Mouse (Mus musculus) hindbrain, embryonic 16.5 days (tissue): Measurements from ENCODE around the gene Mapkapk5. TPM values are rescaled to one million over a fixed set of nuclear protein-coding genes. Genes with fewer than 3 reads are reported as not detected.

Experiments used
- ATAC-seq: fragments of 200-750 bp; cut with Nextera tagmentation; 2 replicates; pipeline ENCODE4 v1.8.0; 2017; ENCODE audit warnings: moderate TSS enrichment, moderate library complexity
- H3K27ac ChIP-seq: fragments of 300-500 bp; sonication (generic); 2 replicates; pipeline ENCODE4 v1.5.1; 2014; ENCODE audit warnings: low read depth, mild to moderate bottlenecking, control low read depth, low read length, moderate library complexity
- H3K27me3 ChIP-seq: fragments of 300-500 bp; sonication (generic); replicated peaks from 2 replicates; pipeline ENCODE4 v1.6.1; 2014; ENCODE audit warnings: low read length; ENCODE audit not compliant: control insufficient read depth, insufficient read depth
- H3K36me3 ChIP-seq: fragments of 300-500 bp; sonication (generic); 2 replicates; pipeline ENCODE4 v1.6.1; 2014; ENCODE audit warnings: mild to moderate bottlenecking, low read length, moderate library complexity, mixed read lengths; ENCODE audit not compliant: control insufficient read depth, insufficient read depth
- H3K4me1 ChIP-seq: fragments of 300-500 bp; sonication (generic); 2 replicates; pipeline ENCODE4 v1.6.1; 2014; ENCODE audit warnings: low read depth, low read length; ENCODE audit not compliant: control insufficient read depth, insufficient read depth
- H3K4me2 ChIP-seq: fragments of 300-500 bp; sonication (generic); 2 replicates; pipeline ENCODE4 v1.6.1; 2014; ENCODE audit warnings: mild to moderate bottlenecking, low read length, control low read depth, moderate library complexity
- H3K4me3 ChIP-seq: fragments of 300-500 bp; sonication (generic); 2 replicates; pipeline ENCODE4 v1.5.1; 2014; ENCODE audit warnings: mild to moderate bottlenecking, low read length, control low read depth, moderate library complexity
- H3K9ac ChIP-seq: fragments of 300-500 bp; sonication (generic); 2 replicates; pipeline ENCODE4 v1.6.1; 2014; ENCODE audit warnings: low read depth, mild to moderate bottlenecking, control low read depth, low read length, moderate library complexity
- H3K9me3 ChIP-seq: fragments of 300-500 bp; sonication (generic); 2 replicates; pipeline ENCODE4 v1.6.1; 2014; ENCODE audit warnings: mild to moderate bottlenecking, low read length, moderate library complexity; ENCODE audit not compliant: control insufficient read depth
- WGBS: fragments of 180-500 bp; shearing (Covaris S2); extraction: QIAGEN DNeasy Blood & Tissue Kit; methylation state at CpG from one replicate; pipeline ENCODE4 v1.1.7; 2014; 5-methylcytosine and 5-hydroxymethylcytosine counted together
- polyA plus RNA-seq: library from polyadenylated mRNA; unstranded; fragments of >200 nt; fragmentation: Nextera tagmentation; extraction: Ambion mirVana; gene quantifications from 2 replicates; pipeline ENCODE4 v1.2.1, GENCODE M21; 2015

Mapkapk5 gene
- polyA plus RNA-seq, 1 experiment from 2014 or later: 61.7 TPM

DNA sequence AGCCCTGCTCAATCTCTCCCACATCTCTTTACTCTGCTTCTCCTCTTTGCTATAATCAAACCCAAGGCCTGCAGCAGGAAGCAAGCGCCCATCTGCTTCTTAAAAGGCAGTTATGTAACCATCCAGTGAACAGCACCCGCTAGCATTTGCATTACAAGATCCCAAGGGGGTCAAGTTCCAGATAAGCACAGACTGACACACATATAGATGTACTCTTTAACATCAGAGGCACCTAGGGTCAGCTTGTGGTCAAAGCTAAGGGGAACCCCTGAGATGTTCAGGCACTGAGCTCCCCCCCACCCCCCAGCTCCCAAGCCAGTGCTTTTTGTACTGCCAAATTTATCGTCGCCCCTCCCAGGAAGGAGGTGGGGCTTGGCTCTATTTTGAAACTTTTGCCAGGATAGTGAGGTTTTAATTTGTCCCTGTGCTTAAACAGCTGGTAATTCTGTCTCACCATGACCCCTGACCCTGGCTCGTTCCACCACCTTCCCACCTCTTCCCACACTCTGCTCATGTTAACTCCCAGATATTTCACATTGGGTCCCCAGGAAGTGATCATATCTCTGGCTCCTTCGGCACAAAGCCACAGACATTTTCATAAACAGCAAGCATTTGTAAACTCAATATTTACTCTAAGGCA lies 40.8 kb upstream of the Mapkapk5 start:
- Histone ChIP-seq H3K9ac (no peak overlapping the region), H3K4me3 (no peak overlapping the region), H3K36me3 (no peaks in the 10 kb centered on the region), H3K4me2 (no peak overlapping the region), H3K27me3 (no peaks in the 10 kb centered on the region), H3K9me3 (no peaks in the 10 kb centered on the region), H3K27ac (no peak overlapping the region), H3K4me1 (no peaks in the 10 kb centered on the region)
- ATAC-seq: no peak
- 78% methylated on average over 6 of the region's 6 CpGs for WGBS

DNA sequence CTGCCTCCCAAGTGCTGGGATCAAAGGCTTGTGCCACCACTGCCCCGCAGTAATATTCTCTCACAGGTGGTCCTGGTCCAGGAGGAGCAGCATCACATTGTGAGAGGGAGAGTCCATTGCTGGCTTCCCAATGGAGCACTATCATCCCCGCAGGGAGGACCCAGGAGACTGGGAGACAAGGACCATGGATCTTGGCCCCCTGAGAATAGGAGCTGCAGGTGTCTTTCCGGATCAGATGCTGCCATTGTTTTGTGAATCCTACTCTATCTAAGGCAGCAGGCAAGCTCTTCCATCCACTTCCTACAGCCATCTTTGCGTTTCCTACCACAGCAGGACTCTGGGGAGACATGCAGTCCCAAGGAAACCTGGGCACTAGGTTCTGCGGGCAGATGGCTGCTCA lies 40.0 kb upstream of the Mapkapk5 start:
- H3K9me3 ChIP-seq: no peaks in the 10 kb centered on the region
- H3K4me3 ChIP-seq: no peak overlapping the region
- no peak for ATAC-seq

DNA sequence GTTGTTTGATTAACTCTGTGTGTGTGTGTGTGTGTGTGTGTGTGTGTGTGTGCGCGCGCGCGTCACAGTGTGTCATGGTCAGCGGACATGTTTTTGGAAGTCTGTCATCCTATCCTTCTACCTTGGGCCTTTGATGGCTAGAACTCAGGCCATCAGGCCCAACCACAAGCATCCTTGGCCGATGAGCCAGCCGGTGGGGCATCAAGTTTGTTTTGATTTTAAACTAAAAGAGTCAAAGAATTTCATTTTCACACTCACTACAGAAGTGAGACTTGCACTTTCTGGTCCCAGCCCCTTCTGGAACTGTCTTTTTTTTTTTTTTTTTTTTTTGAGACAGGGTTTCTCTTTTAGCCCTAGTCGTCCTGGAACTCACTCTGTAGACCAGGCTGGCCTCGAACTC lies 39.3 kb upstream of the Mapkapk5 start:
- Histone ChIP-seq H3K27me3 (no peaks in the 10 kb centered on the region), H3K4me3 (no peak overlapping the region), H3K4me1 (no peaks in the 10 kb centered on the region), H3K9ac (no peak overlapping the region), H3K4me2 (no peak overlapping the region), H3K36me3 (no peaks in the 10 kb centered on the region), H3K27ac (no peak overlapping the region), H3K9me3 (no peaks in the 10 kb centered on the region)
- ATAC-seq: no peak
- WGBS: 96% methylated on average over 10 of the region's 10 CpGs

More for the DNA sequence above, 40.0 kb upstream of the Mapkapk5 start:
- Histone ChIP-seq H3K4me2 (no peak overlapping the region), H3K27me3 (no peaks in the 10 kb centered on the region), H3K9ac (no peak overlapping the region), H3K36me3 (no peaks in the 10 kb centered on the region), H3K27ac (no peak overlapping the region), H3K4me1 (no peaks in the 10 kb centered on the region)
- WGBS: 86% methylated on average over 5 of the region's 5 CpGs

DNA sequence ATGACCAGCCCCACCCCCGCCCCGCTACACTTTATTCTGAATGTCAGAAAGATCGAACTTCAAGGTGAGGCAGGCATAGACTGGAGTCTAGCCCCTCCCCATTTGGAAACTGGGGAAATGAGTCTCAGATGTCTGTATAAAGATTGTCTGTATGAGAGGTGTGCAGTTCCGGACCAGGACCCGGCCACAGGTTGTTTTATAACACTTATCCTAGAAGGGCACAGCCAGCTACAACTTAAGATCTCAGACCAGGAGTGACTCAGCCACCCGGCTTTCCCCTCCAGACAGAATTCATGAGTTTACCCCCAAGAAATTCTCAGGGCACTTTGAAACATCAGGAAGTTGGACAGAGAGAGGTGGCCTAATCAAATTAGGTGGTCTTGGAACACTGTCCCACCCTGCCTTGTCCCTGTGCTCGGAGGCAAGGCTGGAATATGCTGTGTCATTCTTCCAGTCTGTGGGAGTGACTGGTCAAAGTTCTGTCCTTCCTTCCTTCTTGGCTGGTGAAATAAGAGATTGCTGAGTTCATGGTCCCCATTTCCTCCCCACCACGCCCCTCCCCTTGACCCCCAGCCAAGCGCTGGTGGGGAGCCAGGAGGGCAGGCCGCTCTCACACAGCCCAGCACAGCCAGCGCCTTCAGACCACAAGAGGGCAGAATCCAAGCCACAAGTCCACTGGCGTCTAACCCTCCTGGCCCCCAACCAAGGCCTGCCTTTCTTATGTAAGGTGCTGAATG lies 38.2 kb upstream of the Mapkapk5 start:
- peak; percentile 83 for ATAC-seq
- H3K4me1 ChIP-seq: no peaks in the 10 kb centered on the region
- no peak overlapping the region for H3K4me2 ChIP-seq
- WGBS: 54% methylated on average over 12 of the region's 12 CpGs
- H3K27ac ChIP-seq: 0 out of 2 replicates have a peak overlapping the region, but pooled peaks have one; percentile 29
- no peak overlapping the region for H3K9ac ChIP-seq
- H3K9me3 ChIP-seq: no peaks in the 10 kb centered on the region
- H3K4me3 ChIP-seq: no peak overlapping the region
- H3K27me3 ChIP-seq: no peaks in the 10 kb centered on the region
- H3K36me3 ChIP-seq: peaks cover 8% of the 10 kb centered on the region

DNA sequence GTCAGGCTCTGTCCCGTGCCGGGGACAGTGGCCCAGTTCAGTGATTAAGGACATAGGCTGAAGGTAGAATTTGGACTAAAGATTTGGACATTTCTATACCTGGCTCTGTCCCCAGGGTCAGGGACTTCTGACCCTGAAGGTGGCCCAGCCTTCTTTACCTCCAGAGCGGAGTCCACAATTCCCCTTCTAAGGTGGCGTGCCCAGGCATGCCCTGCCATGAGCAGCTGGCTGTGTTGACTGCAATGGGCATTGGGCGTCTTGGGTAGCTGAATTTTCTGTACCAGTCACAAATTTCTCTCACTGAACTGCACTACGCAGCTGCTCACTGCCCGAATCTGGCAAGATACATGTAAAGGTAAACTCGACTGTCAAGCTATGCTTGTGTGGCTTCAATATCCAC lies 36.2 kb upstream of the Mapkapk5 start:
- Histone ChIP-seq H3K9me3 (no peaks in the 10 kb centered on the region), H3K27ac (no peak overlapping the region), H3K27me3 (no peaks in the 10 kb centered on the region), H3K36me3 (peaks cover 11% of the 10 kb centered on the region), H3K4me2 (no peak overlapping the region), H3K9ac (no peak overlapping the region), H3K4me1 (no peaks in the 10 kb centered on the region), H3K4me3 (no peak overlapping the region)
- 92% methylated on average over 8 of the region's 8 CpGs for WGBS
- ATAC-seq: no peak

DNA sequence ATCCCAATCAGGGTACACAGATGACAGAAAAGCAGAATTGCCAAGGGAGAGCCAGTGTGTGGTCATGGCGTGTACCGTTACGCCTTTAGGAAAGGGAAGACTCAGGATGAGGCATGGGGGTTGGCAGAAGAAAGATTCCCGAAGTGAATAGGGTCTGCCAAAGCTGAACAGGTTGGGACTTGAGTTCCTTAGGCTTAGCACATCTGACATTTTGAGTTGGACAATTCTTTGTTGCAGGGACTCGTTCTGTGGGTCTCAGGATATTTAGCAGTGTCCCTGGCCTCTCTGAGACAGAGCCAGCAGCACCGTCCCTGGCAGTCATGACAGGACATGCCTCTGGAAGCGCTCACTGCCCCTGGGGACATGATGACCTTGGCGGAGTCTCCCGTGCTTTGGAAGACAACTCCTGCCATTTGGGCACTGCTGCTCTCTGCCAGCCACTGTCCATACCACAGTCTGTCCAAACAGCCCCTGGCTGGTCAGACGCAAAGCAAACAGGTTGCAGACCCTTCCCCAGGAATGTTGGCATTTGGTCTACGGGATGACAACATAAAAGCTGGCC lies 31.3 kb upstream of the Mapkapk5 start:
- Histone ChIP-seq H3K36me3 (peaks cover 21% of the 10 kb centered on the region), H3K4me1 (no peaks in the 10 kb centered on the region), H3K4me2 (no peak overlapping the region), H3K9me3 (no peaks in the 10 kb centered on the region), H3K4me3 (no peak overlapping the region), H3K27ac (no peak overlapping the region), H3K27me3 (no peaks in the 10 kb centered on the region), H3K9ac (no peak overlapping the region)
- WGBS: 86% methylated on average over 11 of the region's 11 CpGs
- no peak for ATAC-seq

DNA sequence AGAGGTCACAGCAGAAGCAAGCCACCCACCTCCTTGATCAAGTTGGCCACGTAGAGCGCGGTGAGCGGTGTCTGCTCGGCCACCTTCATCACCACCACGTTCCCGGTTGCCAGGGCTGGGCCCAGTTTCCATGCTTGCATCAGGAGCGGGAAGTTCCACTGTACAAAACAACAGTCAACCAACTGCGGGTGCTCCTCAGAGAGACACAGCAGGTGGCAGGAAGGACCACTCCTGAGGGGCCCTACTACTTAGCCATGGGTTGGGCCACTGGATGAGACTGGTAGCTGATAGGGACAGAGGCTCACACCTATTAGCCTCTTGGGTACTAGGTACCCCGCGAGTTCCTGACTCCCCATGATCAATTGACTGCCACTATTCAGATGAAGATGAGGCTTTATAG lies 30.2 kb upstream of the Mapkapk5 start:
- Histone ChIP-seq H3K27me3 (no peaks in the 10 kb centered on the region), H3K4me2 (no peak overlapping the region), H3K4me3 (no peak overlapping the region), H3K27ac (no peak overlapping the region), H3K36me3 (peaks cover 24% of the 10 kb centered on the region), H3K9ac (no peak overlapping the region), H3K9me3 (no peaks in the 10 kb centered on the region), H3K4me1 (no peaks in the 10 kb centered on the region)
- no peak for ATAC-seq
- 96% methylated on average over 11 of the region's 11 CpGs for WGBS

DNA sequence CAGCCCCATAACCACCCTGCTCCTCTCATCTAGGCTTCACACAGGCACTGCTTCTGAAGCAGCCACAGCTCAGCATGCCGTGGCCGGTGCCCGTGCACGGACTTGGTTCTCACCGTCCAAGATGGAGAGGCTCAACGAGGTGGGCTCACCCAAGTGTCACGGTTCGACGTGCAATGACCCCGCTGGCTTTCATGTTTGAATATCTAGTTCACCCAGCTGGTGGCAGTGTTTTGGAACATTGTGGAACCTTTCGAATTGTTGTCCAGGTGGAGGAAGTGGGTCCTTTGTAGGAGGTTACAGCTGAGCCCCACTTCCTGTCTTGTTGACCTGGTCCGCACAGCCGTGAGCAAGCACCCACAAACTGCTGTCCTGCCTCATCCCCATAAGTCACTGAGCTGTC lies 28.4 kb upstream of the Mapkapk5 start:
- no peak overlapping the region for H3K9ac ChIP-seq
- peaks cover 20% of the 10 kb centered on the region for H3K36me3 ChIP-seq
- H3K27me3 ChIP-seq: no peaks in the 10 kb centered on the region
- ATAC-seq: no peak
- H3K4me3 ChIP-seq: no peak overlapping the region
- no peaks in the 10 kb centered on the region for H3K9me3 ChIP-seq
- no peak overlapping the region for H3K4me2 ChIP-seq
- no peaks in the 10 kb centered on the region for H3K4me1 ChIP-seq
- no peak overlapping the region for H3K27ac ChIP-seq
- WGBS: 91% methylated on average over 13 of the region's 13 CpGs

DNA sequence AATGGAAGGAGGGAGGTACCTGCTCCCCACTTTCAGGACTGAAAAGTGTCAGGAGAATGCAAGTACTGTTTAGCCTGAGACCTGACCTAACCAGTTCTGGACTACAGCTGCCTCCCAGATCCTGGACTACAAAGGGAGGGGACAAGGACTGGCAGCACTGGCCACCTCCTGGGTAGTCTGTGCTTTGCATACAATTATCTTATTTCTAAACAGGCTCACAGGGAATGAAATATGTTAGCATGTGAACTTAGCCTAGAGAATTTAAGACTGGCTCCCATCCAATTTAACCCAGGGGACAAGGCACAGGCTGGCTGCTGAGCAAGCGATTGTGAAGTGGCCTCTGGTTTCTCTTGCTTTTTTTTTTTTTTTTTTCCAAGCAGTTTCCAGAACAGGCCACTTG lies 25.1 kb upstream of the Mapkapk5 start:
- H3K9ac ChIP-seq: no peak overlapping the region
- no peaks in the 10 kb centered on the region for H3K4me1 ChIP-seq
- H3K9me3 ChIP-seq: no peaks in the 10 kb centered on the region
- ATAC-seq: no peak
- no peak overlapping the region for H3K4me3 ChIP-seq
- peaks cover 18% of the 10 kb centered on the region for H3K36me3 ChIP-seq
- H3K27ac ChIP-seq: no peak overlapping the region
- WGBS: 65% methylated on average over 1 of the region's 1 CpGs
- H3K27me3 ChIP-seq: no peaks in the 10 kb centered on the region
- no peak overlapping the region for H3K4me2 ChIP-seq
